In the genomic region with DNA sequence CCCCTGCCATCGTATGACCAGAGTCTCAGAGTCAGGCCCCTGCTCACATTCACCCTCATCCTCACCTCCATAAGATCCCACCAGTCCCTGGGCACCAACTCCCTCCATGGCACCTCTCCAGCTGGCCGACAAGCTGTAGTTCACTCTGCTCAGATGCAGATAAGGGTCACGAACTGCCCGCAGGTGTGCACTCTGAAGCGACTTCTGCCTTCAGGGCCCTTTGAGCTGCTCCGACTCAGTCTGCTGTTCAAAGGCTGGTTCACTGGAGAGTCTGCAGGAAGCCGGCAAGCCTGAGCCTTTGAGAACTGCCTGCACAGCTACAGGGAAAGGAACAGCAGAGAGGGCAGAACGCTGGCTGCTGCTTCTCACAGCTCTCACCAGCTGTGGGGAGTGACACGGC, we compare ENCODE assay signal across 30 mouse cellular contexts.
DNase-seq lines count a peak whose midpoint lies in the region; ATAC-seq lines count a peak whose summit lies in the region.
"Had no signal": no experiment of that assay in that cellular context is flagged by ENCODE, and none has a peak within 500 bp of the region (broad histone marks: within the 10 kb centered on the region; RNA-seq: fewer than 3 reads in every experiment).

No protein-coding gene starts in this region.

- H3K4me1 ChIP-seq in midbrain, embryonic 16.5 days (ENCODE audit: control insufficient read depth, insufficient read depth, low read length): no peaks in the 10 kb centered on the region
- no peaks in the 10 kb centered on the region for H3K4me1 ChIP-seq in midbrain, embryonic 10.5 days
- H3K4me1 ChIP-seq: embryonic facial prominence, embryonic 15.5 days; forebrain, embryonic 10.5 days; lung, embryonic 15.5 days had no signal

- no peak overlapping the region for H3K4me3 ChIP-seq in midbrain, embryonic 16.5 days (ENCODE audit: low read depth, low read length)
- H3K4me3 ChIP-seq in midbrain, embryonic 10.5 days: no peak overlapping the region
- H3K4me3 ChIP-seq: embryonic facial prominence, embryonic 15.5 days; forebrain, embryonic 10.5 days; heart, adult 2 months; heart, embryonic 13.5 days; left cerebral cortex, adult 2 months; limb, embryonic 15.5 days; lung, embryonic 15.5 days; megakaryocyte, embryonic 14.5 days had no signal

- intact Hi-C loops in left cerebral cortex, postnatal 10 days (cut with DNase I): no loop called here

- H3K9me3 ChIP-seq in midbrain, embryonic 16.5 days (replicated peaks; ENCODE audit: control insufficient read depth, low read length, poor library complexity, severe bottlenecking): no peaks in the 10 kb centered on the region
- no peaks in the 10 kb centered on the region for H3K9me3 ChIP-seq in midbrain, embryonic 10.5 days (replicated peaks)
- H3K9me3 ChIP-seq: embryonic facial prominence, embryonic 15.5 days; forebrain, embryonic 10.5 days; G1E; heart, embryonic 13.5 days; limb, embryonic 15.5 days; lung, embryonic 15.5 days had no signal

- 52% methylated on average over 9 of the region's 9 CpGs for WGBS in midbrain, embryonic 16.5 days
- WGBS in midbrain, embryonic 10.5 days: 71% methylated on average over 9 of the region's 9 CpGs

- ATAC-seq in midbrain, embryonic 16.5 days: peak; percentile 48; the same call in 1 of the 2 replicates
- ATAC-seq in erythroblast, adult 5-6 weeks (replicated peaks; ENCODE audit: low FRiP score, poor library complexity, severe bottlenecking): peak; percentile 58
- peak; percentile 34 for ATAC-seq in megakaryocyte-erythroid progenitor cell, adult 5-6 weeks (replicated peaks; ENCODE audit: low FRiP score, low TSS enrichment, poor library complexity, severe bottlenecking)
- ATAC-seq: inflammation-experienced regulatory T-cells, adult 6 months had no signal

- no peaks in the 10 kb centered on the region for H3K36me3 ChIP-seq in midbrain, embryonic 16.5 days (ENCODE audit: control insufficient read depth, insufficient read depth, low read length)
- H3K36me3 ChIP-seq in midbrain, embryonic 10.5 days: no peaks in the 10 kb centered on the region
- H3K36me3 ChIP-seq: embryonic facial prominence, embryonic 15.5 days; forebrain, embryonic 10.5 days; G1E; heart, embryonic 13.5 days; limb, embryonic 15.5 days; lung, embryonic 15.5 days had no signal

- no peak for DNase-seq in midbrain, embryonic 10.5 days (ENCODE audit: low spot score)
- DNase-seq in thymus, postnatal 25 days: peak; percentile 76
- DNase-seq in left cerebral cortex, postnatal 10 days (ENCODE audit: extremely low spot score in 1 of 2, low spot score in 2 of 2): no peak
- no peak for DNase-seq in kidney, postnatal 36 days
- DNase-seq in adrenal gland, postnatal 4 days (ENCODE audit: low spot score in 2 of 2): no peak
- DNase-seq: adrenal gland, postnatal 10 days; B cell, adult 2 months; cerebellum, adult 11 months; cerebellum, adult 9-11 months; gastrocnemius, postnatal 36 days; heart, adult 2 months; heart, postnatal 36 days; left cerebral cortex, postnatal 4 days; lung, postnatal 36 days; right cerebral cortex, postnatal 14 days had no signal

- no peak overlapping the region for H3K9ac ChIP-seq in midbrain, embryonic 16.5 days (ENCODE audit: low read depth, low read length)
- H3K9ac ChIP-seq: embryonic facial prominence, embryonic 15.5 days; heart, embryonic 13.5 days; hindbrain, embryonic 14.5 days; limb, embryonic 15.5 days; liver, embryonic 14.5 days; lung, embryonic 15.5 days had no signal

- no peaks in the 10 kb centered on the region for H3K27me3 ChIP-seq in midbrain, embryonic 16.5 days (ENCODE audit: control insufficient read depth, insufficient read depth, low read depth, low read length)
- no peaks in the 10 kb centered on the region for H3K27me3 ChIP-seq in midbrain, embryonic 10.5 days (ENCODE audit: low read depth, poor library complexity, severe bottlenecking)
- H3K27me3 ChIP-seq: CH12.LX; embryonic facial prominence, embryonic 15.5 days; heart, embryonic 13.5 days; limb, embryonic 15.5 days; lung, embryonic 15.5 days had no signal

- H3K4me2 ChIP-seq in midbrain, embryonic 16.5 days (ENCODE audit: low read length): no peak overlapping the region
- H3K4me2 ChIP-seq: embryonic facial prominence, embryonic 15.5 days; heart, embryonic 13.5 days; hindbrain, embryonic 14.5 days; limb, embryonic 15.5 days; lung, embryonic 15.5 days had no signal

- H3K27ac ChIP-seq in midbrain, embryonic 16.5 days (ENCODE audit: low read length): no peak overlapping the region
- H3K27ac ChIP-seq in midbrain, embryonic 10.5 days (replicated peaks): no peak overlapping the region
- H3K27ac ChIP-seq: embryonic facial prominence, embryonic 15.5 days; forebrain, embryonic 10.5 days; heart, adult 2 months; heart, embryonic 13.5 days; hindbrain, embryonic 14.5 days; left cerebral cortex, adult 2 months; limb, embryonic 15.5 days; liver, embryonic 14.5 days; lung, embryonic 15.5 days had no signal
